Mouse (Mus musculus) cerebellum, adult 2 months (tissue): ENCODE data around the gene Aggf1.

Experiments used
- CTCF ChIP-seq: fragments of 200-500 bp; IDR thresholded peaks from 2 replicates; pipeline ENCODE4 v1.5.1; 2011; ENCODE audit warnings: low read depth, mild to moderate bottlenecking, control low read depth, low read length, moderate library complexity, borderline replicate concordance; ENCODE audit not compliant: insufficient read depth
- POLR2A ChIP-seq: fragments of 200-500 bp; IDR thresholded peaks from 2 replicates; pipeline ENCODE4 v1.6.1; 2011; ENCODE audit warnings: low read length, control low read depth, borderline replicate concordance; ENCODE audit not compliant: insufficient read depth

GRCm38 (mm10) chr13:95326611-95327344, 48.4 kb downstream of the Aggf1 start:
- TF ChIP-seq CTCF: no peak
- no peak for TF ChIP-seq POLR2A
